Mouse (Mus musculus): ENCODE measurements around the gene Xpo1. TPM values are rescaled to one million over a fixed set of nuclear protein-coding genes. Genes with fewer than 3 reads are reported as not detected.
"Not testable (repeated sequence)": the region's sequence is repeated elsewhere in the genome, so short reads cannot be mapped to it uniquely, and the experiment has no call there.

Xpo1 gene
- polyA plus RNA-seq, 1 experiment from 2014 or later: 148 TPM

DNA sequence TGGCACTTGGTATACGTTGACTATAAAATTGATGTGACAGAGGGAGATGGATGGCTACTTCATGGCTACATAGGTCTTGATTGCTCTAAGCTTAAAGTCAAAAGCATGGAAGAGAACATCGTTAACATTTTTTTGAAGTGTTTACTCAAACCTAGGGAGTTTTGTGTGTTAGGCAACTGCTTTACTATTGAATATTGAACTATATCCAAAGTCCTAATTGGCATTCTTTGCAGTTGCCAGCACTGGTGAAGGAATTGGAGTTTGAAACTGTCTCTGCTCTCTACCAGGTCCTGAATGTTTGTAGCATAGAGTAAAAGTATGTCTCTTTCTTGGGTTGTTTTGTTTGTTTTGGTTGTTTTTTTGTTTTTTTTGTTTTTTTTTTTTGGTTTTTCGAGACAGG lies 19.9 kb downstream of the Xpo1 start:
- H3K27ac ChIP-seq (ENCODE audit: low read depth, low read length): no peak overlapping the region
- H3K9me3 ChIP-seq (ENCODE audit: control insufficient read depth, low read length): no peaks in the 10 kb centered on the region
- H3K4me1 ChIP-seq (replicated peaks; ENCODE audit: control insufficient read depth, insufficient read depth, low read length): no peaks in the 10 kb centered on the region
- H3K4me3 ChIP-seq (ENCODE audit: low read depth, low read length): no peak overlapping the region
- H3K27me3 ChIP-seq (ENCODE audit: control insufficient read depth, insufficient read depth, low read length): no peaks in the 10 kb centered on the region
- H3K9ac ChIP-seq (ENCODE audit: low read depth, low read length): no peak overlapping the region
- no peak overlapping the region for H3K4me2 ChIP-seq (replicated peaks; ENCODE audit: low read depth, low read length)
- 95% methylated on average over 3 of the region's 3 CpGs for WGBS
- no peak for DNase-seq (ENCODE audit: low spot score)
- ATAC-seq (ENCODE audit: low FRiP score): no peak
- H3K36me3 ChIP-seq (ENCODE audit: control insufficient read depth, insufficient read depth, low read length): peaks cover 10% of the 10 kb centered on the region

DNA sequence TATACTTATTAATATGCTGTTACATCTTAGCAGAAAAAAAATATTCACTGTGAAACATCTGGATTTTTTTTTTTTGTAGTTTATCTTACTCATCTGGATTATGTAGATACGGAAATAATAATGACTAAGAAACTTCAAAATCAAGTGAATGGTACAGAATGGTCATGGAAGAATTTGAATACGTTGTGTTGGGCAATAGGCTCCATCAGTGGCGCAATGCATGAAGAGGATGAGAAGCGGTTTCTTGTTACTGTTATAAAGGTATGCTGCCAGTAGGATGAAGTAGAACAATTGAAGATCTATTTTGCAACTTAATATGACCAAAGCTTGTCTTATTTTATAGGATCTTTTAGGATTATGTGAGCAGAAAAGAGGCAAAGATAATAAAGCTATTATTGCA lies 28.6 kb downstream of the Xpo1 start:
- Histone ChIP-seq H3K36me3 (ENCODE audit: control insufficient read depth, insufficient read depth, low read length) (peaks cover 17% of the 10 kb centered on the region; the same call in 1 of the 2 replicates), H3K9me3 (ENCODE audit: control insufficient read depth, low read length) (no peaks in the 10 kb centered on the region)
- WGBS: 98% methylated on average over 4 of the region's 4 CpGs

GRCm38 (mm10) chr11:23288866-23289265 lies 33.0 kb downstream of the Xpo1 start:
- H3K4me1 ChIP-seq (replicated peaks; ENCODE audit: control insufficient read depth, insufficient read depth, low read length); H3K9me3 ChIP-seq (ENCODE audit: control insufficient read depth, low read length); H3K4me3 ChIP-seq (ENCODE audit: low read depth, low read length); ATAC-seq (ENCODE audit: low FRiP score); H3K27ac ChIP-seq (ENCODE audit: low read depth, low read length); H3K4me2 ChIP-seq (replicated peaks; ENCODE audit: low read depth, low read length); H3K27me3 ChIP-seq (ENCODE audit: control insufficient read depth, insufficient read depth, low read length); H3K9ac ChIP-seq (ENCODE audit: low read depth, low read length); DNase-seq (ENCODE audit: low spot score): not testable (repeated sequence)
- peaks cover 25% of the 10 kb centered on the region for H3K36me3 ChIP-seq (ENCODE audit: control insufficient read depth, insufficient read depth, low read length)
- WGBS: 96% methylated on average over 4 of the region's 4 CpGs

More for the DNA sequence above, 28.6 kb downstream of the Xpo1 start:
- Histone ChIP-seq H3K9ac (ENCODE audit: low read depth, low read length) (no peak overlapping the region), H3K4me2 (replicated peaks; ENCODE audit: low read depth, low read length) (no peak overlapping the region), H3K4me3 (ENCODE audit: low read depth, low read length) (no peak overlapping the region), H3K4me1 (replicated peaks; ENCODE audit: control insufficient read depth, insufficient read depth, low read length) (no peaks in the 10 kb centered on the region), H3K27me3 (ENCODE audit: control insufficient read depth, insufficient read depth, low read length) (no peaks in the 10 kb centered on the region), H3K27ac (ENCODE audit: low read depth, low read length) (no peak overlapping the region)
- no peak for DNase-seq (ENCODE audit: low spot score)
- ATAC-seq (ENCODE audit: low FRiP score): no peak

DNA sequence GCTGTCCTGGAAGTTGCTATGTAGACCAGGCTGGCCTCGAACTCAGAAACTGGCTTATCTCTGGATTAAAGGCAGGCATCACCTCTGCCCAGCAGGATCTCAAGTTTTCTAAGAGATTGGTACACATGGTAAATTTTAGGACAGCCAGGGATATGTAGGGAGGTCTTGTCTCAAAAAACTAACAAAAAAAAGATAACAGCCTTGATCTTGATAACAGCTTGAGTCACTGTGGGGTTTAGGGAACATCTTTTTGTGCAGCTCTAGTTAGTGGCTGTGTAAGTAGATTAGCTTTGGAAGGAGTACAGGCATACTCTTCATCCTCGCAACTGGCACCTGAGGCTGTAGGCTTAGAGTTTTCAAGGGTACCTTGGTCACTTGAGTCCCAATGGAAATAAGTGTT lies 41.5 kb downstream of the Xpo1 start:
- ATAC-seq (ENCODE audit: low FRiP score) (no peak), DNase-seq (ENCODE audit: low spot score) (no peak)
- H3K4me3 ChIP-seq (ENCODE audit: low read depth, low read length): no peak overlapping the region
- H3K27me3 ChIP-seq (ENCODE audit: control insufficient read depth, insufficient read depth, low read length): no peaks in the 10 kb centered on the region
- no peak overlapping the region for H3K4me2 ChIP-seq (replicated peaks; ENCODE audit: low read depth, low read length)
- no peak overlapping the region for H3K9ac ChIP-seq (ENCODE audit: low read depth, low read length)
- peaks cover 19% of the 10 kb centered on the region for H3K36me3 ChIP-seq (ENCODE audit: control insufficient read depth, insufficient read depth, low read length)
- H3K4me1 ChIP-seq (replicated peaks; ENCODE audit: control insufficient read depth, insufficient read depth, low read length): no peaks in the 10 kb centered on the region
- 94% methylated on average over 2 of the region's 2 CpGs for WGBS
- H3K9me3 ChIP-seq (ENCODE audit: control insufficient read depth, low read length): no peaks in the 10 kb centered on the region
- H3K27ac ChIP-seq (ENCODE audit: low read depth, low read length): no peak overlapping the region

DNA sequence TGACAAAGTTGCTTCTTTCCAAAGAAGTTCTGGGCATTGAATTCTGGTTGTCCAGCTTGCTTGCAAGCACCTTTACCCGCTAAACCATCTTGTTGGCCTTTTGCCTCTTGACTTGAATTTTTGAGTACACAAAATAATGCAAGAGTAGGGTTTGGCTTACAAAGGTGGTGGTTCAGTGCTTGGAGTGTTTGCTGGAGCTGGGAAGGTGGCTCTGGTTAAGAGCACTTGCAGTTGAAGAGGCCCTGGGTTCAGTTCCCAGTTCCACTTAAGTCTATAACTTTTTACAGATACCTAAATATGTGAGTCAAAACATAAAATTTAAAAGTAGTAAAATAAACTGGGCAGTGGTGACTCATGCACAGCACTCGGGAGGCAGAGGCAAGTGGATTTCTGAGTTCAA lies 42.5 kb downstream of the Xpo1 start:
- ATAC-seq (ENCODE audit: low FRiP score): no peak
- H3K4me2 ChIP-seq (replicated peaks; ENCODE audit: low read depth, low read length): no peak overlapping the region
- no peak for DNase-seq (ENCODE audit: low spot score)
- H3K9ac ChIP-seq (ENCODE audit: low read depth, low read length): no peak overlapping the region
- H3K27me3 ChIP-seq (ENCODE audit: control insufficient read depth, insufficient read depth, low read length): no peaks in the 10 kb centered on the region
- no peaks in the 10 kb centered on the region for H3K9me3 ChIP-seq (ENCODE audit: control insufficient read depth, low read length)
- no peak overlapping the region for H3K4me3 ChIP-seq (ENCODE audit: low read depth, low read length)
- H3K27ac ChIP-seq (ENCODE audit: low read depth, low read length): no peak overlapping the region
- 94% methylated on average over 2 of the region's 2 CpGs for WGBS
- H3K4me1 ChIP-seq (replicated peaks; ENCODE audit: control insufficient read depth, insufficient read depth, low read length): no peaks in the 10 kb centered on the region
- H3K36me3 ChIP-seq (ENCODE audit: control insufficient read depth, insufficient read depth, low read length): peaks cover 13% of the 10 kb centered on the region

- no peak for ATAC-seq (ENCODE audit: low FRiP score)
- no peaks in the 10 kb centered on the region for H3K27me3 ChIP-seq (ENCODE audit: control insufficient read depth, insufficient read depth, low read length)
- no peak overlapping the region for H3K9ac ChIP-seq (ENCODE audit: low read depth, low read length)
- no peak overlapping the region for H3K27ac ChIP-seq (ENCODE audit: low read depth, low read length)
- no peak overlapping the region for H3K4me2 ChIP-seq (replicated peaks; ENCODE audit: low read depth, low read length)
- no peak for DNase-seq (ENCODE audit: low spot score)
- 79% methylated on average over 1 of the region's 1 CpGs for WGBS
- peaks cover 7% of the 10 kb centered on the region for H3K36me3 ChIP-seq (ENCODE audit: control insufficient read depth, insufficient read depth, low read length)
- no peaks in the 10 kb centered on the region for H3K9me3 ChIP-seq (ENCODE audit: control insufficient read depth, low read length)
- H3K4me1 ChIP-seq (replicated peaks; ENCODE audit: control insufficient read depth, insufficient read depth, low read length): no peaks in the 10 kb centered on the region
- no peak overlapping the region for H3K4me3 ChIP-seq (ENCODE audit: low read depth, low read length)
These were observed 44.1 kb downstream of the Xpo1 start for GRCm38 (mm10) chr11:23299910-23300309.

DNA sequence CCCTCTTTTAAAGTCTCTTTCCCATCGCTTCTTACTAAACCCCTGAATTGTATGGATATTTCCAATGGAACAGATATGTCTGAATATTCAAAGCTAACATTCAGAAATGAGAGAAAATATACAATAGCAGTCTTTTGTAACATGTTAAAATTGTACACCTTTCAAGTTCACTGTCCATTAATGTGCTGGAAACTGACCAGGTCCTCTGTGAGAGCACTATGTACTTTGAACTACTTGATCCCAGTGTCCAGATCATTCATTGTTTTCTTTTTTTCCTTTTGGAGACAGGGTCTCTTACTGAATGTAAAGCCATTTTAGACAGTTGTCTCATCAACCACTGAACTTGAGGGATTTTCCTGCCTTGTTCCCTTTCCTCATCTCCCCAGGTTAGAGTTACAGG lies 47.3 kb downstream of the Xpo1 start:
- H3K4me1 ChIP-seq (replicated peaks; ENCODE audit: control insufficient read depth, insufficient read depth, low read length): no peaks in the 10 kb centered on the region
- 68% methylated on average over 1 of the region's 1 CpGs for WGBS
- ATAC-seq (ENCODE audit: low FRiP score): no peak

DNA sequence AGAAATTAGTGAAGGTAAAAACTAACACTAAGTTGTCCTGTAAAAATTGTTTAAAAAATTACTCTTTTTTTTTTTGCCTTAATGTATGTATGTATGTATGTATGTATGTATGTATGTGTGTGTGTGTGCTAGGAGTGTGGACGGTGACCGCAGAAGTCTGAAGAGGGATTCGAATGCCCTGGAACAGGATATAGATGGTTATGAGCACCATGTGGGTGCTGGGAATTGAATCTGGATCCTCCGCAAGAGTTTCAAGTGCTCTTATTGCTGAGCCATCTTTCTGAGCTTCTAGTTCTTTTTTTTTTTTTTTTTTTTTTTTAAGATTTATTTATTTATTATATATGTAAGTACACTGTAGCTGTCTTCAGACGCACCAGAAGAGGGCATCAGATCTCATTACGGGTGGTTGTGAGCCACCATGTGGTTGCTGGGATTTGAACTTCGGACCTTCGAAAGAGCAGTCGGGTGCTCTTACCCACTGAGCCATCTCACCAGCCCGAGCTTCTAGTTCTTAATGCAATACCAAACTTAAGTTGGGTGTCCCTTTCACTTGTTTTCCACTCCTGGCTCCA lies 49.3 kb downstream of the Xpo1 start:
- Histone ChIP-seq H3K4me2 (replicated peaks; ENCODE audit: low read depth, low read length) (peak overlapping the region; percentile 48), H3K9ac (ENCODE audit: low read depth, low read length) (peak overlapping the region; percentile 91; the same call in 1 of the 2 replicates), H3K27ac (ENCODE audit: low read depth, low read length) (peak overlapping the region; percentile 98), H3K4me3 (ENCODE audit: low read depth, low read length) (peak overlapping the region; percentile 89)
- H3K27me3 ChIP-seq (ENCODE audit: control insufficient read depth, insufficient read depth, low read length); H3K36me3 ChIP-seq (ENCODE audit: control insufficient read depth, insufficient read depth, low read length); ATAC-seq (ENCODE audit: low FRiP score); H3K9me3 ChIP-seq (ENCODE audit: control insufficient read depth, low read length); H3K4me1 ChIP-seq (replicated peaks; ENCODE audit: control insufficient read depth, insufficient read depth, low read length); DNase-seq (ENCODE audit: low spot score): not testable (repeated sequence)
- 37% methylated on average over 10 of the region's 10 CpGs for WGBS

More for the DNA sequence above, 47.3 kb downstream of the Xpo1 start:
- no peaks in the 10 kb centered on the region for H3K36me3 ChIP-seq (ENCODE audit: control insufficient read depth, insufficient read depth, low read length)
- H3K9me3 ChIP-seq (ENCODE audit: control insufficient read depth, low read length): no peaks in the 10 kb centered on the region
- no peak overlapping the region for H3K4me3 ChIP-seq (ENCODE audit: low read depth, low read length)
- H3K27me3 ChIP-seq (ENCODE audit: control insufficient read depth, insufficient read depth, low read length): no peaks in the 10 kb centered on the region
- H3K4me2 ChIP-seq (replicated peaks; ENCODE audit: low read depth, low read length): no peak overlapping the region
- H3K27ac ChIP-seq (ENCODE audit: low read depth, low read length): no peak overlapping the region
- no peak for DNase-seq (ENCODE audit: low spot score)
- H3K9ac ChIP-seq (ENCODE audit: low read depth, low read length): no peak overlapping the region

Measured in hindbrain, embryonic 11.5 days (tissue).